Mouse (Mus musculus): ENCODE results near the gene Rabl3.

DNA sequence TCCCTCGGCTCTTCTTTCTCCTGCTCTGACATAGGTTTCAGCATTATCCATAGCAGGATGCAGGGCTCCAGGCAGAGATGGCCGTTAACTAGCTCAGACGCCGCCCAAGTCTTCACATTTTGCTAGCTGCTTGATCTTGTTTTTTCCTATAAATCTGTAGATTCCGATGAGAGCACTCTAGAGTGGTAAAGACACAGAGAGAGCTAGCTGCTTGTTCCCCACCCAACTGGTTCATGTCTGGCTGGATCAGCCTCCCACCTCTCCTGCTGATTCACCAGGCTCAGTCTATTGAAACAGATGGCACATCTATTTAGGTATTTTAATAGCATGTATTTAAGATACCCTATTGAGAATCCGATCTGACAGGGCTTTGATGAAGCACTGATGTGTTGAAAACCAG lies 44.7 kb upstream of the Rabl3 start:
- TF ChIP-seq CTCF (conservative IDR thresholded peaks at IDR 0.05; ENCODE audit: low read length), result no peak
- TF ChIP-seq NANOG (IDR thresholded peaks at IDR 0.05; ENCODE audit: borderline replicate concordance, low read length), result no peak
